Mouse (Mus musculus) liver, embryonic 12.5 days (tissue): ENCODE measurements around the gene Ifngr1. TPM values are rescaled to one million over a fixed set of nuclear protein-coding genes. Genes with fewer than 3 reads are reported as not detected.

Experiments used
- ATAC-seq: fragments of 200-750 bp; cut with Nextera tagmentation; 2 replicates; pipeline ENCODE4 v1.8.0; 2017; ENCODE audit warnings: moderate number of reproducible peaks, mild to moderate bottlenecking, moderate library complexity
- H3K27ac ChIP-seq: fragments of 300-500 bp; sonication (generic); 2 replicates; pipeline ENCODE4 v1.5.1; 2016; ENCODE audit warnings: mild to moderate bottlenecking
- H3K27me3 ChIP-seq: fragments of 300-500 bp; sonication (generic); replicated peaks from 2 replicates; pipeline ENCODE4 v1.6.1; 2016; ENCODE audit warnings: mild to moderate bottlenecking, moderate library complexity
- H3K36me3 ChIP-seq: fragments of 300-500 bp; sonication (generic); 2 replicates; pipeline ENCODE4 v1.6.1; 2016; ENCODE audit warnings: mild to moderate bottlenecking, moderate library complexity
- H3K4me1 ChIP-seq: fragments of 300-500 bp; sonication (generic); 2 replicates; pipeline ENCODE4 v1.6.1; 2016
- H3K4me2 ChIP-seq: fragments of 300-500 bp; sonication (generic); 2 replicates; pipeline ENCODE4 v1.6.1; 2016; ENCODE audit warnings: mild to moderate bottlenecking, moderate library complexity
- H3K4me3 ChIP-seq: fragments of 300-500 bp; sonication (generic); 2 replicates; pipeline ENCODE4 v1.5.1; 2016; ENCODE audit warnings: mild to moderate bottlenecking, moderate library complexity
- H3K9ac ChIP-seq: fragments of 300-500 bp; sonication (generic); 2 replicates; pipeline ENCODE4 v1.6.1; 2016; ENCODE audit warnings: mild to moderate bottlenecking, moderate library complexity
- H3K9me3 ChIP-seq: fragments of 300-500 bp; sonication (generic); replicated peaks from 2 replicates; pipeline ENCODE4 v1.6.1; 2016; ENCODE audit warnings: mild to moderate bottlenecking, moderate library complexity
- WGBS: fragments of 180-500 bp; shearing (Covaris S2); methylation state at CpG from one replicate; pipeline ENCODE4 v1.1.7; 2016; ENCODE audit not compliant: insufficient replicate concordance; 5-methylcytosine and 5-hydroxymethylcytosine counted together
- polyA plus RNA-seq: library from polyadenylated mRNA; unstranded; fragments of >200 nt; fragmentation: Nextera tagmentation; extraction: Ambion mirVana; gene quantifications from 2 replicates; pipeline ENCODE4 v1.2.1, GENCODE M21; 2016

Ifngr1 gene
- polyA plus RNA-seq, 1 experiment from 2014 or later: 40.7 TPM

DNA sequence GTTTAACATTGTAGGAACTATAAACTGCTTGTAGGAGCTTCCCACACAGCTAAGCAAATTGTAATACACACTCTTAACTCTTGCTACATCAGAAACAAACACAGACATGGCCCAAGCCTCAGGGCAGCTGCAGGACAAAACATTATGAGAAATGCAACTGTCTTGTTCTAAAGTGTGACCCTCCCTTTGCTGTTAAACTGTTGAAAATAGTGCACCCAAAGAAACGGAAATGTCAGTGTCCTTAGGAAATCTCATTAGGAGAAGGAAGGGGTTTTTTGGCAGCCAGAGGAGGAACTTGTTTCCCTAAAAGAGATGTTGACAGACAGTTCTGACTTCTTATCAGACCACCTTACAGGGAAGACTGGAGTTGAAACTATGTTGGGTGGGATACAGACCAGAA is 21.0 kb upstream of the Ifngr1 start:
- Histone ChIP-seq H3K4me2 (no peak overlapping the region), H3K27me3 (no peaks in the 10 kb centered on the region), H3K27ac (no peak overlapping the region), H3K36me3 (no peaks in the 10 kb centered on the region), H3K4me3 (no peak overlapping the region), H3K9me3 (no peaks in the 10 kb centered on the region), H3K9ac (no peak overlapping the region), H3K4me1 (peaks cover 18% of the 10 kb centered on the region)
- WGBS: 26% methylated on average over 1 of the region's 1 CpGs
- no peak for ATAC-seq

- H3K4me1 ChIP-seq: peaks cover 5% of the 10 kb centered on the region
- no peak overlapping the region for H3K9ac ChIP-seq
- 81% methylated on average over 3 of the region's 3 CpGs for WGBS
- no peak overlapping the region for H3K4me2 ChIP-seq
- no peaks in the 10 kb centered on the region for H3K9me3 ChIP-seq
- ATAC-seq: no peak
- H3K27me3 ChIP-seq: no peaks in the 10 kb centered on the region
- no peak overlapping the region for H3K4me3 ChIP-seq
- H3K36me3 ChIP-seq: no peaks in the 10 kb centered on the region
- H3K27ac ChIP-seq: no peak overlapping the region
These were observed 14.2 kb upstream of the Ifngr1 start for GRCm38 (mm10) chr10:19577571-19577970.

DNA sequence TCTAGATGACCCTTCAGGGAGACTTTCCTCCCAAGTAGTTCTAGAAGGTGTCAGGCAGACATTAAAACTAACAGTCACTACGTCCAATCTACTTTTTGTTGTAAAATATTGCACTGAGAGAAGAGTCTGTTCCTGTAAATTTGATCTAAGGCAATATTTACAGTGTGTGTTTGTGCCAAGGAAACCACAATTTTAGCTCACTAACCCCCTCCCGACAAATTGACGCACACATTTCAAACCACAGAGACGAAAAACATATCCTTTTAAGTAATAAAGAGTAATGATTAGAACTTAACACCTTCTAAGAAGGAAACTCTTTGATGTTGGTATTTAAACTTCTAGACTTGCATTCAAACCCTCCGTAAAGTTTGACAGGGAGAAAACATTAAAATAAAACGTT is 13.7 kb upstream of the Ifngr1 start:
- Histone ChIP-seq H3K4me3 (no peak overlapping the region), H3K4me1 (peaks cover 9% of the 10 kb centered on the region), H3K27ac (no peak overlapping the region), H3K9ac (no peak overlapping the region), H3K27me3 (no peaks in the 10 kb centered on the region), H3K36me3 (no peaks in the 10 kb centered on the region), H3K9me3 (no peaks in the 10 kb centered on the region), H3K4me2 (no peak overlapping the region)
- no peak for ATAC-seq
- 62% methylated on average over 6 of the region's 6 CpGs for WGBS

GRCm38 (mm10) chr10:19578409-19578986 is 13.3 kb upstream of the Ifngr1 start:
- no peaks in the 10 kb centered on the region for H3K9me3 ChIP-seq
- H3K36me3 ChIP-seq: no peaks in the 10 kb centered on the region
- no peak overlapping the region for H3K4me3 ChIP-seq
- no peaks in the 10 kb centered on the region for H3K27me3 ChIP-seq
- H3K4me2 ChIP-seq: no peak overlapping the region
- no peak for ATAC-seq
- 73% methylated on average over 9 of the region's 9 CpGs for WGBS
- no peak overlapping the region for H3K27ac ChIP-seq
- H3K9ac ChIP-seq: no peak overlapping the region
- H3K4me1 ChIP-seq: peaks cover 14% of the 10 kb centered on the region

- no peak overlapping the region for H3K4me3 ChIP-seq
- ATAC-seq: no peak
- H3K4me2 ChIP-seq: no peak overlapping the region
- no peaks in the 10 kb centered on the region for H3K9me3 ChIP-seq
- H3K36me3 ChIP-seq: no peaks in the 10 kb centered on the region
- H3K9ac ChIP-seq: no peak overlapping the region
- no peak overlapping the region for H3K27ac ChIP-seq
- H3K27me3 ChIP-seq: no peaks in the 10 kb centered on the region
- 54% methylated on average over 3 of the region's 3 CpGs for WGBS
- peaks cover 34% of the 10 kb centered on the region for H3K4me1 ChIP-seq
These were observed 11.1 kb upstream of the Ifngr1 start for GRCm38 (mm10) chr10:19580660-19581059.

- H3K36me3 ChIP-seq: no peaks in the 10 kb centered on the region
- H3K4me3 ChIP-seq: no peak overlapping the region
- no peaks in the 10 kb centered on the region for H3K27me3 ChIP-seq
- no peaks in the 10 kb centered on the region for H3K9me3 ChIP-seq
- peak overlapping the region; percentile 81 for H3K27ac ChIP-seq
- 20% methylated on average over 9 of the region's 9 CpGs for WGBS
- no peak for ATAC-seq
- no peak overlapping the region for H3K9ac ChIP-seq
- H3K4me2 ChIP-seq: peak overlapping the region; percentile 18; the same call in 1 of the 2 replicates
- peaks cover 47% of the 10 kb centered on the region for H3K4me1 ChIP-seq
These were observed 9.7 kb upstream of the Ifngr1 start for GRCm38 (mm10) chr10:19581844-19582582.

GRCm38 (mm10) chr10:19582806-19583430 is 8.8 kb upstream of the Ifngr1 start:
- ATAC-seq: no peak
- WGBS: 19% methylated on average over 7 of the region's 7 CpGs
- no peak overlapping the region for H3K4me3 ChIP-seq
- H3K9ac ChIP-seq: no peak overlapping the region
- no peaks in the 10 kb centered on the region for H3K36me3 ChIP-seq
- H3K9me3 ChIP-seq: no peaks in the 10 kb centered on the region
- H3K27ac ChIP-seq: peak overlapping the region; percentile 81
- peaks cover 55% of the 10 kb centered on the region for H3K4me1 ChIP-seq
- no peaks in the 10 kb centered on the region for H3K27me3 ChIP-seq
- H3K4me2 ChIP-seq: peak overlapping the region; percentile 18; the same call in 1 of the 2 replicates

- Histone ChIP-seq H3K27me3 (no peaks in the 10 kb centered on the region), H3K36me3 (no peaks in the 10 kb centered on the region), H3K4me1 (peaks cover 56% of the 10 kb centered on the region), H3K4me2 (peak overlapping the region; percentile 19; the same call in 1 of the 2 replicates), H3K9me3 (no peaks in the 10 kb centered on the region), H3K27ac (peak overlapping the region; percentile 81), H3K4me3 (no peak overlapping the region), H3K9ac (no peak overlapping the region)
- ATAC-seq: peak; percentile 44; the same call in 1 of the 2 replicates
- 34% methylated on average over 2 of the region's 2 CpGs for WGBS
These were observed 7.7 kb upstream of the Ifngr1 start for GRCm38 (mm10) chr10:19584064-19584463.

- no peak overlapping the region for H3K9ac ChIP-seq
- no peak overlapping the region for H3K4me3 ChIP-seq
- H3K4me1 ChIP-seq: peaks cover 62% of the 10 kb centered on the region
- no peaks in the 10 kb centered on the region for H3K36me3 ChIP-seq
- H3K27me3 ChIP-seq: no peaks in the 10 kb centered on the region
- no peak overlapping the region for H3K27ac ChIP-seq
- ATAC-seq: no peak
- H3K9me3 ChIP-seq: no peaks in the 10 kb centered on the region
- 14% methylated on average over 1 of the region's 1 CpGs for WGBS
- H3K4me2 ChIP-seq: no peak overlapping the region
These were observed 6.9 kb upstream of the Ifngr1 start for GRCm38 (mm10) chr10:19584846-19585245.

DNA sequence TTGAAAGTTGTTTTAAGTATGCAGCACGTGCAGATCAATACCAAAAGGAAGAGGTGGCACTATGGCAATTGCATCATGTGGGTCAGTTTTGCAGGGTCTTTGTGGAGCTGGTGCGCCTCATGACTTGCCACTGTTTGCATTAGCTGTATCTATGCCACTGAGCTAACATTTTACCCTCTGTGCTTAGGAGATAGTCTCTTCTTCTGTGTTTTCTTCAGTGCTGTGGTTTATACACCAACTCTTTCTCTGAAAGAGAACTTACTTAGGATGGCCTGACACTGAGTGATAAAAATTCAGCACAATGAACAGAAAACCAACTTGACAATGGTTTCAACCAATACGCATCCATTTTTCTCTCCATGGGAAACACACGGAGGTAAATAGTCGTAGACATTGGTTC is 5.9 kb upstream of the Ifngr1 start:
- Histone ChIP-seq H3K9ac (no peak overlapping the region), H3K9me3 (no peaks in the 10 kb centered on the region), H3K27ac (peak overlapping the region; percentile 54), H3K4me2 (no peak overlapping the region), H3K27me3 (no peaks in the 10 kb centered on the region), H3K4me3 (no peak overlapping the region), H3K4me1 (peaks cover 71% of the 10 kb centered on the region), H3K36me3 (no peaks in the 10 kb centered on the region)
- 53% methylated on average over 5 of the region's 5 CpGs for WGBS
- ATAC-seq: peak; percentile 51; the same call in 1 of the 2 replicates

DNA sequence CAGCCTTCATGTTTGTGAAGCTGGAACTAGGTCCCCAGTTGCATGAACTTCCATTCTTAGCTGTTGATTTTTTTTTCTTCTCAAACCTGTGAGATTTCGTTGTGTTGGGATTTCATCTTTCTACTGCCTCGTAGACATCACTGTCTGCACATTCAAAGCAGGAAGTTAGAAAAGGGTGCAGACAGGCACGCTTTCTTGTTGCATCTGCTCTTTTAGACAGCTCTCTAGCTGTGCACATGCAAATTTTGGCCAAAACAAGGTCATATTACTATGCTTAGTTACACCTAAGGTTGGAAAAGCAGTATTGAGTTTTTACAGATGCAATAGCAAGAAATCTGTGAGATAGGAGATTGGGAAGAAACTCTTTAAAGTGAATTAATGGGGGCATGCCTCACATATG is 4.5 kb upstream of the Ifngr1 start:
- Histone ChIP-seq H3K4me3 (no peak overlapping the region), H3K4me1 (peaks cover 81% of the 10 kb centered on the region), H3K36me3 (no peaks in the 10 kb centered on the region), H3K9me3 (no peaks in the 10 kb centered on the region), H3K27me3 (no peaks in the 10 kb centered on the region), H3K4me2 (no peak overlapping the region), H3K9ac (no peak overlapping the region), H3K27ac (no peak overlapping the region)
- 70% methylated on average over 3 of the region's 3 CpGs for WGBS
- no peak for ATAC-seq

- Histone ChIP-seq H3K4me1 (peaks cover 80% of the 10 kb centered on the region), H3K9ac (no peak overlapping the region), H3K27ac (no peak overlapping the region), H3K4me3 (no peak overlapping the region), H3K36me3 (no peaks in the 10 kb centered on the region), H3K9me3 (no peaks in the 10 kb centered on the region), H3K27me3 (no peaks in the 10 kb centered on the region), H3K4me2 (no peak overlapping the region)
- ATAC-seq: no peak
- 70% methylated on average over 12 of the region's 12 CpGs for WGBS
These were observed 2.1 kb upstream of the Ifngr1 start for GRCm38 (mm10) chr10:19589626-19590025.
